Mouse (Mus musculus) gastrocnemius, postnatal 4 days (tissue): ENCODE measurements around the gene Crtc3. TPM values are rescaled to one million over a fixed set of nuclear protein-coding genes. Genes with fewer than 3 reads are reported as not detected.
A peak's percentile ranks its signal among the peaks of the same experiment; 100 is the strongest.

Experiments
- DNase-seq, 2 experiments: peaks; one replicate each; pipeline ENCODE4 v3.0.0; 2021 to 2022; ENCODE audit warnings: low spot score in 2 of 2, mixed read lengths in 2 of 2
- long read RNA-seq, 2 experiments: library from polyadenylated mRNA; stranded (forward); transcript quantifications; one replicate each; pipeline ENCODE4 v2.0.0; 2021
- total RNA-seq, 2 experiments: library from RNA; stranded (reverse); gene quantifications; 2 replicates each; pipeline ENCODE4 v1.2.3; 2021

The Crtc3 gene
- 10 to 100 TPM; 28.7 to 32.1 TPM for total RNA-seq
- long read RNA-seq, experiment 1, full-length matches to known transcripts = 2 of 7 reads
- long read RNA-seq, experiment 1, partial matches to known transcripts = 1 of 7 reads
- long read RNA-seq, experiment 1, other reads (novel, unspliced or antisense) = 4 of 7 reads
- long read RNA-seq, experiment 2, full-length matches to known transcripts = 2 of 5 reads
- long read RNA-seq, experiment 2, partial matches to known transcripts = 1 of 5 reads
- long read RNA-seq, experiment 2, other reads (novel, unspliced or antisense) = 2 of 5 reads

GRCm38 (mm10) chr7:80688556-80689220 is at the start of gene Crtc3:
Gene Crtc3, minus strand, starts transcription at chr7:80688877.
- peak; percentile 60 to 77 for DNase-seq

- DNase-seq = no peak
Measured at GRCm38 (mm10) chr7:80736199-80736598, 47.5 kb upstream of the Crtc3 start.

GRCm38 (mm10) chr7:80732986-80733385 is 44.3 kb upstream of the Crtc3 start:
- DNase-seq = no peak

GRCm38 (mm10) chr7:80729662-80730061 is 41.0 kb upstream of the Crtc3 start:
- peak; percentile 60 to 70 for DNase-seq

- DNase-seq = no peak
Measured at GRCm38 (mm10) chr7:80721041-80721440, 32.4 kb upstream of the Crtc3 start.

- DNase-seq = no peak
Measured at GRCm38 (mm10) chr7:80719582-80719981, 30.9 kb upstream of the Crtc3 start.

- DNase-seq = no peak
Measured at GRCm38 (mm10) chr7:80719038-80719437, 30.4 kb upstream of the Crtc3 start.

- no peak for DNase-seq
Measured at GRCm38 (mm10) chr7:80718471-80718870, 29.8 kb upstream of the Crtc3 start.

- DNase-seq = no peak
Measured at GRCm38 (mm10) chr7:80716758-80717157, 28.1 kb upstream of the Crtc3 start.

GRCm38 (mm10) chr7:80715306-80715705 is 26.6 kb upstream of the Crtc3 start:
- no peak for DNase-seq

- DNase-seq = no peak
Measured at GRCm38 (mm10) chr7:80711496-80711895, 22.8 kb upstream of the Crtc3 start.

- DNase-seq = no peak
Measured at GRCm38 (mm10) chr7:80710333-80710732, 21.7 kb upstream of the Crtc3 start.

- no peak for DNase-seq
Measured at GRCm38 (mm10) chr7:80704066-80704465, 15.4 kb upstream of the Crtc3 start.

GRCm38 (mm10) chr7:80702510-80702909 is 13.8 kb upstream of the Crtc3 start:
- DNase-seq = no peak

GRCm38 (mm10) chr7:80699709-80700108 is 11.0 kb upstream of the Crtc3 start:
- no peak for DNase-seq

GRCm38 (mm10) chr7:80698940-80699339 is 10.3 kb upstream of the Crtc3 start:
- DNase-seq = no peak

- no peak for DNase-seq
Measured at GRCm38 (mm10) chr7:80697859-80698258, 9.2 kb upstream of the Crtc3 start.

- DNase-seq = no peak
Measured at GRCm38 (mm10) chr7:80696903-80697302, 8.2 kb upstream of the Crtc3 start.

- DNase-seq = no peak
Measured at GRCm38 (mm10) chr7:80696334-80696733, 7.7 kb upstream of the Crtc3 start.

- no peak for DNase-seq
Measured at GRCm38 (mm10) chr7:80692472-80692871, 3.8 kb upstream of the Crtc3 start.

GRCm38 (mm10) chr7:80691131-80691530 is 2.5 kb upstream of the Crtc3 start:
- no peak for DNase-seq

- DNase-seq = no peak
Measured at GRCm38 (mm10) chr7:80689221-80689591, 529 bp upstream of the Crtc3 start.
